Mouse (Mus musculus) hindbrain, embryonic 10.5 days (tissue): Measurements from ENCODE around the gene Hrh3. TPM values are rescaled to one million over a fixed set of nuclear protein-coding genes. Genes with fewer than 3 reads are reported as not detected.

Experiments used
- DNase-seq: peaks from one replicate; pipeline ENCODE4 v3.0.0-alpha.2; 2017; ENCODE audit warnings: low spot score
- H3K27ac ChIP-seq: fragments of 300-500 bp; sonication (generic); 2 replicates; pipeline ENCODE4 v1.5.1; 2016; ENCODE audit warnings: mild to moderate bottlenecking, moderate library complexity
- H3K27me3 ChIP-seq: fragments of 300-500 bp; sonication (generic); 2 replicates; pipeline ENCODE4 v1.6.1; 2016; ENCODE audit warnings: mild to moderate bottlenecking; ENCODE audit not compliant: poor library complexity, insufficient read depth, severe bottlenecking
- H3K36me3 ChIP-seq: fragments of 300-500 bp; sonication (generic); 2 replicates; pipeline ENCODE4 v1.6.1; 2016; ENCODE audit warnings: mild to moderate bottlenecking, moderate library complexity
- H3K4me1 ChIP-seq: fragments of 300-500 bp; sonication (generic); replicated peaks from 2 replicates; pipeline ENCODE4 v1.6.1; 2016; ENCODE audit warnings: mild to moderate bottlenecking
- H3K4me3 ChIP-seq: fragments of 300-500 bp; sonication (generic); 2 replicates; pipeline ENCODE4 v1.5.1; 2016; ENCODE audit warnings: mild to moderate bottlenecking, moderate library complexity
- H3K9me3 ChIP-seq: fragments of 300-500 bp; sonication (generic); 2 replicates; pipeline ENCODE4 v1.6.1; 2016; ENCODE audit warnings: mild to moderate bottlenecking, moderate library complexity
- WGBS: fragments of 180-500 bp; shearing (Covaris S2); methylation state at CpG from one replicate; pipeline ENCODE4 v1.1.7; 2016; 5-methylcytosine and 5-hydroxymethylcytosine counted together
- polyA plus RNA-seq: library from polyadenylated mRNA; unstranded; fragments of >200 nt; fragmentation: Nextera tagmentation; extraction: Ambion mirVana; gene quantifications from 2 replicates; pipeline ENCODE4 v1.2.1, GENCODE M21; 2016

Hrh3 gene
- polyA plus RNA-seq, 1 experiment from 2014 or later, result 4.2 TPM

DNA sequence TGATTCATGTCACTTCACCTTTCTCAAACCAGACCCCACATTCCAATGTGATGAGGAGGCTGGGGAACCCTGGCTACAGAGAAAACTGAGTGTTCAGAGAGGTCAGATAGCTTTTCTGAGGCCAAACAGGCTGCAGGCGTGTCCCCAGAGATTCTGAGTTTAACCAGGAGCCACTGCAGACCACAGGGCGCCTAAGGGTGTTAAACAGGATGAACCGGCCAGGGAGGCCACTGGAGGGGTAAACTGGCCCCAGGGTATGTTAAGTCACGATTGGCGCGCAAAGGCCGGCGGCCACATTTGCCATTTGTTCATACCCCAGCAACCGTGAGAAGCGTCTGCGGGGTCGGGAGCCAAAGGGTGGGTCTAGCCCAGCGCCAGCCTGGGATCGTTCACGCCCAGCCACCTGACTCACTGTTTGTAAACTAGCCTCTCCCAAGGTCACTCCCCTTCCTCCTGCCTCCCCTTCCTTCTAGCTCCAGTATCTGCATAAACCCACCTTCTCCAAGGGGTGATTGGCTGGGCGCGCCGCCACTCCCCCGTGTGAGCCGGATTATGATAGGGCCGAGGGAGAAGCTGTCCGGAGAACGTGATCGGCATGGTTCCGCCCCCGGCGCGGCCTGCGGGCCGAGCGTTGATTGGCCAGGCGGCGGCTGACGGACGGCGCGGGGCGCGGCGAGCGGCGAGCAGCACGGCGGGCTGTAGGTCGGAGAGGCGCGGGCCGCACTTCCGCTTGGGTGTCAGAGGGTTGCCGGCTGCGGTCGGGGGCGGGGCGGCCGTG is 14.6 kb upstream of the Hrh3 start, which contains the start of gene Osbpl2:
Gene Osbpl2 (plus strand): TSS at position 646 of the 778 bp plus-strand sequence.
- H3K27ac ChIP-seq, result peak within 1 kb of the TSS; percentile 93
- DNase-seq, result peak; percentile 100
- under 1% methylated on average over 55 of the region's 55 CpGs for WGBS
- H3K27me3 ChIP-seq, result 0 out of 2 replicates have a peak, but pooled peaks cover 6% of the 10 kb centered on the region
- H3K4me1 ChIP-seq, result peaks cover 64% of the 10 kb centered on the region
- peak within 1 kb of the TSS; percentile 95 for H3K4me3 ChIP-seq
- no peaks in the 10 kb centered on the region for H3K9me3 ChIP-seq
- H3K36me3 ChIP-seq, result peaks cover 12% of the 10 kb centered on the region

DNA sequence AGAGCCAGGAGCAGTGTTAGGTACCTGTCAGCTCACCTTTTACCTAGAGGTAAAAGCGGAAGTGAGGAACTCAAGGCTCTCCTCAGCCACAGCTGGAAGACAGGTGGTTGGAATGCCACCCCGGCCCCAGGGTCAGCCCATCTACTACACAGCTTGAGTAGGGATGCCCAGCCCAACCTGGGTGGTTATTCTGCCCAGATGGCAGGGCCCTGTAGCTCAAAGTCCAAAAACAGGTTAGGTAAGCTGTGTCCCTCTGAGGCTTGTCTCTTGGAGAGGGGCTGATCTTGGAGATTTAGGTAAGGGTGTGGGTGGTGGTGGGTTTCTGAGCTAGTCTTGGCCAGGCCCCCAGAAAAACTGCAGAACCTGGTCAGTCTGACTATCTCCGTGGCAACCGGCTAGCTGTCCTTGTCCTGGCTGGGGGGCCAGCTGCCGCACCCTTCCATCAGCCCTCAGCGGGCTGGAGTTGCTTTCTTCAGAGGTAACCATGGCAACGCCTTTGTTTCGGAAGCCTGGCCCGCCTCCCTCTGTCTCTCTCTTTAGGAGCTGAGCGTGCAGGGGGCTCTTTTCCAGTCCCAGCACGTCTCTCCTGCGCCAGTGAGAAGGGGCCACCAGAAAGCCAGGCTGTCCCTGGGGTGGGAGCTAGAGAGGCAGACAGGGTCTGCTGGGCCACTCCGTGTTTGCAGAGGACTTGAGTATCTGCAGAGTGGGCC is 13.4 kb upstream of the Hrh3 start:
- peak; percentile 87 for DNase-seq
- Histone ChIP-seq H3K27me3 (0 out of 2 replicates have a peak, but pooled peaks cover 6% of the 10 kb centered on the region), H3K9me3 (no peaks in the 10 kb centered on the region), H3K4me1 (peaks cover 64% of the 10 kb centered on the region), H3K36me3 (no peaks in the 10 kb centered on the region), H3K4me3 (peak overlapping the region; percentile 95), H3K27ac (peak overlapping the region; percentile 93)
- 8% methylated on average over 13 of the region's 13 CpGs for WGBS

DNA sequence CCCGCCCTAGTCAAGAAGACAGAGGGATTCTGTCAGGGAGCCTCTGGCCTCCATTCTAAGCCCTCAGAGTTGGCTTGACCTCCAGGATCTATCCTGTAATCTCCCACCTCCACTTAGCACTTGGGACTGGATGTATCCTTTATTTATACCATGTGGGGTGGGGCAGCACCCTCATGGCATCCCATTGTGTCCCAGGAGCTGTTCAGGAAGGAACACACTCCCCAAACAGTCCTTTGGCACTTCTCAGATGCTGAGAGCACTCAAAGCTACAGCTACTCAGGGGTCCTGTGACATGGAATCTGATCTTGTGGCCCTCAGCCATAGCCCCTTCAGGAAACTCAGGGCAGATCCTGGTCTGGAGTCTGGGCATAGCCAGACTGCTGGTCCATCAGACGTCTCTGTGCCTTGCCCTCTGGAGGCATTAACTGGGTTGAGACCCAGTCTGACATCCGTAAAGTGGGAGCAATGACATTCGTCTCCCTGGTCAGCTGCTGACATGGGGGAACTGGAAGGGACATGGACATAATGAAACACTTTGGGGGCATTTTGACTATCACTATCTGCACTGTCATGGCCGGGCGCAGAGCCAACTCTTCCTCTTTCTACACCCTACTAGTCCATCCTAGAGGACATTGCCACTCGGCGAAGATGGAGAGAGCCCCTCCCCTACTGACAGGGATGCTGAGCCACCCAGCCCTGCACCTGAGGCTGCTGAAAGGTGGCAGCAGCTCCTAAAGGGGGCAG is 12.6 kb upstream of the Hrh3 start:
- Histone ChIP-seq H3K27ac (peak overlapping the region; percentile 93), H3K4me1 (peaks cover 64% of the 10 kb centered on the region), H3K9me3 (no peaks in the 10 kb centered on the region), H3K27me3 (0 out of 2 replicates have a peak, but pooled peaks cover 6% of the 10 kb centered on the region), H3K36me3 (no peaks in the 10 kb centered on the region), H3K4me3 (peak overlapping the region; percentile 95)
- no peak for DNase-seq
- WGBS, result 75% methylated on average over 8 of the region's 8 CpGs

DNA sequence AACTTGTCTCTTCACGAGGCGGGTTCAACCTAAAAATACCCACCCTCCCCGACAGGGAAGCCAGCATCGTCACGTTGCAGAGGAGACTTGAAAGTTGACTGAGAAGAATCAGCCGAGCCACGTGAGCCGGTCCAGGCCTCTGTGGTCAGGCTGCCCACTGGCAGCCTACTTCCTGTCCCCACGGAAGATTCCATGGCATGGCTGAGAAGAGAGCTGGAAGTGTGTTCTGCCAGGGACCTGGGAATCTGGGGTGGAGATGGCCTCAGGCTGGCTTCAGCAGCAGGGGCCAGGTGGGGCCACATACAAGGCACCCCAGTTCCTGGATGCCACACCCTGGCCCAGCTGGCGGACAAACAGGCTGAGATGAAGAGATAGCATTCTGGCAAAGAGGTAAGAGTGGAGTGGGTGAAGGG is 11.8 kb upstream of the Hrh3 start:
- peaks cover 64% of the 10 kb centered on the region for H3K4me1 ChIP-seq

DNA sequence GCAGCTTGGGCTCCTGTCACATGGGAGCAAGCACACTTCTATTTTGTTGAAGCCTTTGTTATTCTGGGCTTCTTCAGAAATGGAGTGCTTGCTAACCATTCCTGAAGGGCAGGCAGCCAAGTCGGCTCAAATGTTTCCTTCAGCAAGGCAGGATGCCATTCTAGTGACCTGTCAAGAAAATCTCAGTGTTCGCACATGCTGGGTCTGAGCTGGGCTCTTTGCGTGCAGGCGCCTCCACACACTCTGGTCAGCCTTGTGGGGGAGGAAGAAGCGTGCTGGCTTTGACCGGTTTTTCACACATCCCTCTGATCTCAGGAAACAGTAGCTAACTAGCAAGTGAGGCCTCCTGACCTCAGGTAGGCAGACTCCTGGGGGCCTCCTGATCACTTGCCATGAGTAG is 11.0 kb upstream of the Hrh3 start:
- Histone ChIP-seq H3K27ac (peak overlapping the region; percentile 93), H3K27me3 (0 out of 2 replicates have a peak, but pooled peaks cover 6% of the 10 kb centered on the region), H3K4me3 (no peak overlapping the region), H3K36me3 (no peaks in the 10 kb centered on the region), H3K4me1 (peaks cover 64% of the 10 kb centered on the region), H3K9me3 (no peaks in the 10 kb centered on the region)
- WGBS, result 58% methylated on average over 6 of the region's 6 CpGs
- no peak for DNase-seq

More for the DNA sequence above, 11.8 kb upstream of the Hrh3 start:
- Histone ChIP-seq H3K36me3 (no peaks in the 10 kb centered on the region), H3K9me3 (no peaks in the 10 kb centered on the region), H3K27me3 (0 out of 2 replicates have a peak, but pooled peaks cover 6% of the 10 kb centered on the region), H3K4me3 (no peak overlapping the region), H3K27ac (peak overlapping the region; percentile 93)
- no peak for DNase-seq
- 80% methylated on average over 10 of the region's 10 CpGs for WGBS

DNA sequence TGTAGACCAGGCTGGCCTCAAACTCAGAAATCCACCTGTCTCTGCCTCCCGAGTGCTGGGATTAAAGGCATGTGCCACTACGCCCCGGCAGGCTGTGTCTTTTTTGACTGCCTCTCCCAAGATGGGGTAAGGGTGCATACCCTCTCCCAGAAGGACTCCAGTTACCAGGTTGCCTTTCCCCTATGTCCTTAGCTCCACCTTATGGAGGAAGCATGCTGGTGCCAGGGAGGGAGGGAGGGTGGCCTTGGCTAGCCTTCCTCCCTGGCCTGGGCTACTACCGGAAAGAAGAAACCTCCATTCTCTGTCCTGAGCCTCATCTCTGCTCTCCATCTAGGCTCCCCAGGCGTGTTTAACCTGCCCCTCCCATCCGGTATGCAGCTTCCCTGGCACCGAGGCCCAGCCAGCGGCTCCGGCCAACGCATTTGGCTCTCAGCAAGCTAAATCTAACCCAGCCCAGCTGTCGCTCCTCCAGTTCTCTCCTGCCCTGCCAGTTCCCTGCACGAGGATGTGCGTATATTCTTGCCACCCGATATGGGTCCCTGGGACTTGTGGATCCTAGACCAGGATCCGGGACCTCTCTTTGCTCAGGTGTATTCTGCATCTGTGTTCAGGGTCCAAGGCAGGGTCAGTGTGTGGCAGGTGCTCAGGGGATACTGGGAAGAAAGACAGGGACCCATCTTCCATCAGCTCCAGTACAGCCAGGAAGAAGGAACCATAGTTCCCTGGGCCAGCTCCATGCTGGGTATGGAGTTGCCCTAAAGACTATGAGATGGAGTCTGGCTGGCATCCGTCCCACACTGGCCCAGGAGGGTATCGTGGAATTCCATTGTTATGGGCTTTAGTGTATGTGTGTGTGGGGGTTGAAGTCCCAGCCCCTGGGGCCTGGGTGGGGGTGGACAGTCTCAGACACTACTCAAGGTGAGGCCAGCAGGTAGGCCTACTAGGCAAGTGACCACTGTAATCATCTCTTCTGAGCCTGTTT is 9.9 kb upstream of the Hrh3 start:
- 0 out of 2 replicates have a peak, but pooled peaks cover 6% of the 10 kb centered on the region for H3K27me3 ChIP-seq
- no peak for DNase-seq
- H3K4me1 ChIP-seq, result peaks cover 60% of the 10 kb centered on the region
- H3K27ac ChIP-seq, result peak overlapping the region; percentile 4
- 65% methylated on average over 17 of the region's 17 CpGs for WGBS
- H3K9me3 ChIP-seq, result no peaks in the 10 kb centered on the region
- no peaks in the 10 kb centered on the region for H3K36me3 ChIP-seq
- H3K4me3 ChIP-seq, result no peak overlapping the region

DNA sequence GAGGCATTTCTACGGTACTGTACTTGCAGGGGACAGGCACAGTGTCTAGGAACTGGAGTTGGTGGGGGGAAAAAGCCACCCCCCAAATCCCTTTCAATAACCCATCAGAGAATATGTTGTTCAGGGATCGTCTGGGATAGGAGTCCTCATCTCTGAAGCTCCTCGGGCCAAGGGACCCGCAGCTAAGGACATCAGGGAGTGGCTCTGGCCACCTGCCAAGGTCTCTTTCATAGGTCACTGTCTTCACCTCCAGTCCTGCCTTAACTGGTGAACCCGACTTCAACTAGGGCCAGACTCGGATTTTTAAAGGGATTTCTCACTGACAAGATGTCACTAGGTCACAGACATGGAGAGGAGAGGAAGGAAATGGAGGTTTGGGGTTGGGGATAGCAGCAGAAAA is 4.0 kb upstream of the Hrh3 start:
- 73% methylated on average over 6 of the region's 6 CpGs for WGBS
- Histone ChIP-seq H3K27me3 (peaks cover 28% of the 10 kb centered on the region), H3K4me3 (no peak overlapping the region), H3K36me3 (no peaks in the 10 kb centered on the region), H3K27ac (no peak overlapping the region), H3K4me1 (peaks cover 39% of the 10 kb centered on the region), H3K9me3 (no peaks in the 10 kb centered on the region)
- DNase-seq, result peak; percentile 2

DNA sequence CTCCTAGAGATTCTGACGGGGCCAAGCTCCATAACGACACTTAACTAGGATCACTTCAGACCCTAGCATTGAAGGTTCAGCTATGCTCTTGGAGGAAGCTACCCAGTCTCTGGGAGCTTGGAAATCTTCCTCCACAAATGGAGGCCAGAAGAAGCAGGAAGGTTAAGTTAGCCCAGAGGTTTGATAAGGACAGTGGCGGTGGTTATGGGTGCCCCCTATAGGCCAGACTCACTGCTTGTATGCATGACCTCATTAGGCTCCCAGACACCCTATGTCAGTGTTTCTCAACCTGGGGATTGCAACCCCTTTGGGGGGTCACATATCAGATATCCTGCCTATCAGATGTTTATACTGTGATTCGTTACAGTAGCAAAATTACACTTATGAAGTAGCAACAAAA is 2.8 kb upstream of the Hrh3 start:
- no peak for DNase-seq
- no peak overlapping the region for H3K27ac ChIP-seq
- 69% methylated on average over 4 of the region's 4 CpGs for WGBS
- H3K36me3 ChIP-seq, result no peaks in the 10 kb centered on the region
- peaks cover 40% of the 10 kb centered on the region for H3K27me3 ChIP-seq
- no peak overlapping the region for H3K4me3 ChIP-seq
- H3K9me3 ChIP-seq, result no peaks in the 10 kb centered on the region
- H3K4me1 ChIP-seq, result peaks cover 48% of the 10 kb centered on the region

DNA sequence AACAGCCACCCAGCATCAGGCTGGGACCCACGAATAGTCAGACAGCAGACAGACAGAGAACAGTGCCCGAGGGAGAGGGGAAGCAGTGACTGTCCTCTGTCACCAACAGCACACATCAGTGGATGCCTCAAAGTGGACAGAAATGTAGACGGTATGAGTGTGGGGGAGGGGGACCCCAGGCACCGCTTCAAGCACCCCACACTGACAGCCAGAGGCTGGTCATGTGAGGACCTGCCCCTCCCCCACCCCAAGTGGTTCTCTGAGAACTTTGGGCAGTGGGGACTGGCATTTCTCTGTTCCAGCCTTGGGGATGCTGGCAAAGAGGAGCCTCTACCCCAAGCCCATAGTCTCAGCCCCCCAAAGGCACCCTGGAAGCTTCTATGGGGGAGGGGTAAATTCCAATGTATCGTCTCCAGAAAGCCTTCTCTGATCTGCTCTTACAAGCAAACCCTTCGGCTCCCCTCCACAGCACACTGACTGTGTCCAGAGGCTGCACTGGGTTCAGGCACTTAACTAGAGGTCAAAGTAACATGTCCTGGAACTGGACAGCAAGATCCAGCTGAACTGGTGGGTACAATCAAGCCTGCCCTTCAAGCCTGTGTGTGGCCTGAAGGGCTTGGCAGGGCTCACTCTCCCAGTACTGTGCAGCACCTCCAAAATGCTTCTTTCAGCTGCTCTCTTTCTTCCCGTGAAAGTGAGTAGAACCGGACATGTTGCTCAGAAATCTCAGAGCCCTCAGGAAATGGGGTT is 1.3 kb upstream of the Hrh3 start:
- DNase-seq, result no peak

DNA sequence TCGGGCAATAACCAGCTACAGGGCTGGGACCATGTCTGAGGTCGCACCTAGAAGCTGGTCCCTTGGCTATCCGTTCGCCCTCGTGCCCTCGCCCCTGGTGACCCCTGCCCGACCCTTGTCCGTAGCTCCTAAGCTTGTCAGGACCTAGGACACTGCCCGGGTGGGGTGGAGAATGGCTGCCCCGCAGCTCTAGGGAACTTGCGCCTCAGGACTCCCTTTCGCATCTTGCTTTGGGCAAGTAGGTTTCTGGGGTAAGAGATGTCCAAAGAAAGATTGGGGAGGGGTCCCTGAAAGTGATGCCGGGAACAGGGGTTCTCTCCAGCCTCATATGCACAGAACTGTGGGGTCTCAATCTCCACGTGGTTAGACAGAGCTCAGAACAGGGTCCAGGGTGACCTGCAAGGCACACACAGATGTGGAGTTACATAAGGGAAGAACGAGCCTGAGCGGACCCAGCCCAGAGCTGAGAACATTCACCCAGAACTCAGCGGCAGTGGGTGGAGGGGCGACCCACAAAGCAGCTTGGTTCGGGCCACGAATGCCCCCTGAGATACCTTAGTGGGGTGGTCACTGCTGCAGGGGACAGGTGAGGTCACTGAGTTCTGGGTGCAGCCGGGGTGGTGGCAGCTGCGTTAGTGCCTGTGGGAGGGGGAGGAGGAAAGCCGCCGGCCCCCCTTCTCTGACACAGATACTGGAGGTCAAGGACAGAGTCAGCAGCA is 530 bp upstream of the Hrh3 start:
- H3K27me3 ChIP-seq, result peaks cover 63% of the 10 kb centered on the region
- no peaks in the 10 kb centered on the region for H3K36me3 ChIP-seq
- no peaks in the 10 kb centered on the region for H3K9me3 ChIP-seq
- peak overlapping the region; percentile 80 for H3K27ac ChIP-seq
- 9% methylated on average over 24 of the region's 24 CpGs for WGBS
- DNase-seq, result no peak
- H3K4me1 ChIP-seq, result peaks cover 54% of the 10 kb centered on the region
- H3K4me3 ChIP-seq, result peak overlapping the region; percentile 68

More for the DNA sequence above, 1.3 kb upstream of the Hrh3 start:
- Histone ChIP-seq H3K4me3 (peak overlapping the region; percentile 68; the same call in 1 of the 2 replicates), H3K27ac (no peak overlapping the region), H3K36me3 (no peaks in the 10 kb centered on the region), H3K9me3 (no peaks in the 10 kb centered on the region), H3K27me3 (peaks cover 55% of the 10 kb centered on the region), H3K4me1 (peaks cover 48% of the 10 kb centered on the region)
- WGBS, result 32% methylated on average over 8 of the region's 8 CpGs
